Mouse (Mus musculus) forebrain, embryonic 16.5 days (tissue): ENCODE measurements around the gene Hmces. TPM values are rescaled to one million over a fixed set of nuclear protein-coding genes. Genes with fewer than 3 reads are reported as not detected.
"Not testable (repeated sequence)": the region's sequence is repeated elsewhere in the genome, so short reads cannot be mapped to it uniquely, and the experiment has no call there.

Experiments used
- ATAC-seq: fragments of 200-750 bp; cut with Nextera tagmentation; 2 replicates; pipeline ENCODE4 v1.8.0; 2017; ENCODE audit warnings: mild to moderate bottlenecking, moderate library complexity
- H3K27ac ChIP-seq: fragments of 300-500 bp; sonication (generic); 2 replicates; pipeline ENCODE4 v1.5.1; 2014; ENCODE audit warnings: low read length, control low read depth
- H3K27me3 ChIP-seq: fragments of 300-500 bp; sonication (generic); replicated peaks from 2 replicates; pipeline ENCODE4 v1.6.1; 2014; ENCODE audit warnings: low read length; ENCODE audit not compliant: control insufficient read depth, insufficient read depth
- H3K36me3 ChIP-seq: fragments of 300-500 bp; sonication (generic); 2 replicates; pipeline ENCODE4 v1.6.1; 2014; ENCODE audit not compliant: control insufficient read depth, insufficient read depth
- H3K4me1 ChIP-seq: fragments of 300-500 bp; sonication (generic); replicated peaks from 2 replicates; pipeline ENCODE4 v1.6.1; 2014; ENCODE audit warnings: low read length; ENCODE audit not compliant: control insufficient read depth, insufficient read depth
- H3K4me2 ChIP-seq: fragments of 300-500 bp; sonication (generic); 2 replicates; pipeline ENCODE4 v1.6.1; 2014; ENCODE audit warnings: mild to moderate bottlenecking, low read length, control low read depth
- H3K4me3 ChIP-seq: fragments of 300-500 bp; sonication (generic); replicated peaks from 2 replicates; pipeline ENCODE4 v1.5.1; 2014; ENCODE audit warnings: mild to moderate bottlenecking, low read length, control low read depth
- H3K9ac ChIP-seq: fragments of 300-500 bp; sonication (generic); replicated peaks from 2 replicates; pipeline ENCODE4 v1.6.1; 2014; ENCODE audit warnings: low read depth, low read length, control low read depth
- H3K9me3 ChIP-seq: fragments of 300-500 bp; sonication (generic); 2 replicates; pipeline ENCODE4 v1.6.1; 2016; ENCODE audit warnings: low read length; ENCODE audit not compliant: control insufficient read depth
- WGBS: fragments of 180-500 bp; shearing (Covaris S2); extraction: QIAGEN DNeasy Blood & Tissue Kit; methylation state at CpG from one replicate; pipeline ENCODE4 v1.1.7; 2014; 5-methylcytosine and 5-hydroxymethylcytosine counted together
- polyA plus RNA-seq: library from polyadenylated mRNA; unstranded; fragments of >200 nt; fragmentation: Nextera tagmentation; extraction: Ambion mirVana; gene quantifications from 2 replicates; pipeline ENCODE4 v1.2.1, GENCODE M21; 2015

The Hmces gene
- polyA plus RNA-seq, 1 experiment from 2014 or later: 62.9 TPM

DNA sequence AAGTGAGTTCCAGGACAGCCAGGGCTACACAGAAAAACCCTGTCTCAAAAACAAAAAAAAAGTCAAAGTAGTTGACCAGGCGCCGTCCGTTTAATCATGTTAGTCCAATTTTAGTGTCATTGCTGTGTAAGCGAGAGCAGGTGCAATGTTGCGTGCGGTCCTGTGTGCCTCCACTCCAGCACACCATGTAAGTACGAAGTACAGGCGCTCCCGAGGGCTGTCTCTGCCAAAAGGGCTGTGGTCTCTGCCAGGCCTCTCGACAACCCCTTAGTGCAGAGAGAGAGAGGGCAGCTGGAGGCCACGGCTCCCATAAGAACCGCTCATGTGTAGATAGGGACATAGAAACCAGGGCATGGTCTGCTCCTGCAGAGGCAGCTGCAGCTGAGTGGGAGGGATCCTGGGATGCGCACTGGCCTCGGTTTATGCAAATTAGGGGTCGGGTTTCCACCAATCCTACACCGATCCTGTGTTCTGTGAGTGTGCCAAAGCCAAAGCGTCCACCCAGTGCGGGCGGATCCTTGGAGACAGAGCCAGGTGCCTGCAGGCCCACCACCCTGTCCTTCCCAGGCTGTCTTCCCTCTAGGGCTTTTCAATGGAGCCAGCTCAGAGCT, 23.5 kb downstream of the Hmces start:
- Histone ChIP-seq H3K36me3 (peaks cover 15% of the 10 kb centered on the region), H3K4me1 (no peaks in the 10 kb centered on the region), H3K27ac (no peak overlapping the region), H3K4me2 (no peak overlapping the region), H3K4me3 (no peak overlapping the region), H3K27me3 (no peaks in the 10 kb centered on the region), H3K9me3 (no peaks in the 10 kb centered on the region), H3K9ac (no peak overlapping the region)
- 39% methylated on average over 19 of the region's 19 CpGs for WGBS
- peak; percentile 96 for ATAC-seq

DNA sequence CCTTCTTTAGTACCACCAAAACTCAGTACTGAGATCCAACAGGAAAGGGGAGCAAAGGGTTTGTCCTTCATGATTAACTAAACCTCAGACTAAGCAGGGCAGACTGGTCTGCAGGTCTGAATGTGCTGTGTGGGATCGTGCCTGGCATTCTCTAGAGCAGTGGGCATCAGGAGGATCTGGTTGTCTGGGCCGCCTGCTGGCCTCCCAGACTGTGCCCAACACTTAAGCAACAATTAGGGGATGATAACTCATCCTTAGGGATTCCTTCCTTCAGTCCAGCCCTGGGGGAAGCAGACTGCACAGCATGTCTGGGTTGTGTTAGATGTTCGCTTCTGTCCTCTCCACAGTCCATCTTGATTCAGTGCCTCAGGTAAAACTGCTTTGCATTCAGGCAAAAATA, 25.2 kb downstream of the Hmces start:
- WGBS: 92% methylated on average over 3 of the region's 3 CpGs
- ATAC-seq: no peak
- H3K4me2 ChIP-seq: no peak overlapping the region

GRCm38 (mm10) chr6:87942179-87942578, 28.4 kb downstream of the Hmces start:
- Histone ChIP-seq H3K4me3 (no peak overlapping the region), H3K36me3 (no peaks in the 10 kb centered on the region), H3K27ac (no peak overlapping the region), H3K4me1 (no peaks in the 10 kb centered on the region), H3K4me2 (no peak overlapping the region), H3K9ac (no peak overlapping the region), H3K9me3 (peaks cover 5% of the 10 kb centered on the region), H3K27me3 (no peaks in the 10 kb centered on the region)
- ATAC-seq: no peak
- 86% methylated on average over 7 of the region's 7 CpGs for WGBS

More for the DNA sequence above, 25.2 kb downstream of the Hmces start:
- peaks cover 8% of the 10 kb centered on the region for H3K36me3 ChIP-seq
- H3K4me3 ChIP-seq: no peak overlapping the region
- no peaks in the 10 kb centered on the region for H3K27me3 ChIP-seq
- H3K4me1 ChIP-seq: no peaks in the 10 kb centered on the region
- H3K9me3 ChIP-seq: no peaks in the 10 kb centered on the region
- H3K9ac ChIP-seq: no peak overlapping the region
- H3K27ac ChIP-seq: no peak overlapping the region

DNA sequence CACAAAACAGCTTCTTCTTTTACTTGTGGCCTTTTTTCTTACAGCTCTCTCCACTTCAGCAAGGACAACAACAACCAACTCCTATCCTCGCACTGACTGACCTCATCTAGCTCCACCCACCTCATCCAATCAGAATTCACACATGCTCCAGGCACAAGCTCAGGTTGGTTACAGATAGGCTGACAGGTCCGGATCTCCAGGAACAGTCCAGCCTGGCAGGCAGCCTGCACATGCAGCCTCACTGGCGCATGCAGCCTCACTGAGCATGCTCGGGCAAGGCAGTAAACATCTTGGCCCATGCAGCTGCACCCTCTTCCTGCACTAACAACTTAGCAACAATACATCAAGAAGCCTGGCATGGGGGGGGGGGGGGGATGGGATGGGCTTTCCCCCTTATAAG, 48.7 kb downstream of the Hmces start:
- H3K9ac ChIP-seq, H3K27me3 ChIP-seq, H3K9me3 ChIP-seq, H3K4me1 ChIP-seq, ATAC-seq, H3K36me3 ChIP-seq, H3K4me2 ChIP-seq, H3K27ac ChIP-seq, H3K4me3 ChIP-seq: not testable (repeated sequence)
- 68% methylated on average over 4 of the region's 4 CpGs for WGBS

DNA sequence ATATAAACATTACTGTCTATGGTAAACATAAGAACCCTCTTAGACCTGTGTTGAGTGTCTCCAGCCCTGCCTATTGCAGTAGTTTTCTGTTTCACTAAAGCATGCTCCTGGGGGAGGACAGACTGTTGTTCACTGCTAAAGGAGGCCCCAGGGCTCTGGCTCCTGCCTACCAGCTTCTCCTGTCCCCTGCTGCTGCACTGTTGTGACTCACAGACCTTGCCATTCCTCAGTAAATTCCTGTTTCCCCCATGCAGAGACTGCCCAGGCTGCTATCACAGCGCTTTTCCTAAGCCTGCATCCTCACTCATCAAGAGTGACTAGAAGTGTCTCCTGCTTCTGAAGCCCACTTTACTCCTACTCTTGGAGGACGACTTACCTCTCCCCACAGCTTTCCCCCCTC, 56.3 kb downstream of the Hmces start:
- Histone ChIP-seq H3K9me3 (no peaks in the 10 kb centered on the region), H3K4me1 (no peaks in the 10 kb centered on the region), H3K4me3 (no peak overlapping the region), H3K36me3 (no peaks in the 10 kb centered on the region), H3K4me2 (no peak overlapping the region), H3K27me3 (no peaks in the 10 kb centered on the region), H3K27ac (no peak overlapping the region), H3K9ac (no peak overlapping the region)
- ATAC-seq: no peak
- WGBS: 22% methylated on average over 2 of the region's 2 CpGs

DNA sequence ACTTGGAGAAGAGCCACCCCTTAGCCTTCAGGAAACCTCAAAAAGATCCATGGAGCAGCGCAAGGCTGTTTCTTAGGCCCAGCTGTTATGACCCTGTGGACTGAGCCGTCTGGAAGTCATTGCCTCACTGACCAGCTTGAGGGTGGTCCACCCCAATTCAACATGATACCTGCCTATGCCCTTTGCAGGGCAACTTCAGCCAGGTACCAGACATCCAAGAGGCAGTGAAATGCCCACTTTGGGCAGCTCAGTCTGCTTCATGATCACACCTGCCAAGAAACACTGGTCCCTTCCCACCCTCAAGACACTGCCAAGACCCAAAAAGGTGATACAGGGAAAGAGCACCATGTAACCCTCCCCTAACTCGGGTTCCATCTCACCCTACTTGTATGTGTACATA, 66.0 kb downstream of the Hmces start:
- ATAC-seq: no peak
- H3K4me2 ChIP-seq: peak overlapping the region; percentile 91
- no peaks in the 10 kb centered on the region for H3K9me3 ChIP-seq
- no peak overlapping the region; the same call in 1 of the 2 replicates for H3K9ac ChIP-seq
- H3K4me3 ChIP-seq: peak overlapping the region; percentile 99
- H3K36me3 ChIP-seq: peaks cover under 1% of the 10 kb centered on the region; the same call in 1 of the 2 replicates
- 68% methylated on average over 3 of the region's 3 CpGs for WGBS
- H3K4me1 ChIP-seq: peaks cover 18% of the 10 kb centered on the region
- no peaks in the 10 kb centered on the region for H3K27me3 ChIP-seq
- H3K27ac ChIP-seq: peak overlapping the region; percentile 95

DNA sequence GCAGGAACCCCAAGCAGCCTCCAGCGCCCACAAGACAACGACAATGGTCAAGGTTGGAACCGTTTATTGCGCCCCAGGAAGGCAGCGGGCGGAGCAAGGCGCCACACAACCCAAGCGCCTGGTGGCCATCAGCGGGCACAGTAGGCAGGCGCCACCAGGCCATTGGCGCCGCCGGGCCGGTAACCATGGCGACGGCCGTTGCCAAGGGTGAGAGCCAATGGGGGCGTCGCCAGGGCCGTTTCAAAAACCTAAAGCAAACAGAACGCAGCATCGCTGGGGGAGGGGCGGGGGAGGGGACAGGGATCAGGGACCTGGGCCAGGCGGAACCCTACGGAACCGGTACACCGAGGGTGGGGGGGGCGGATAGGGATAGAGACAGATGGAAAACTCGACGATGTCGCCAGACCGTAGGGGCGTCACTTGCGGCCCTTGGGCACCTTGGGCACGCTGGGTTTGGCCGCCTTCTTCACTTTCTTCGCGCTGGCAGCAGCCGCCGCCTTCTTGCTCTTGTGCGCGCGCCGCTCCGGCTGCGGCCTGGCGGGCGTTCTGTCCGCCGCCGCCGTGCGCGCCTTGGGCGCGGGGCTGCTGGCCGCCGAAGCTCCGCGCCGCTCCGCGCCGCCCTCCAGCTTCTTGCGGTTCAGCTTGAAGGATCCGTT, 66.8 kb downstream of the Hmces start:
- H3K27me3 ChIP-seq: no peaks in the 10 kb centered on the region
- H3K4me2 ChIP-seq: peak overlapping the region; percentile 91
- peak; percentile 89 for ATAC-seq
- peaks cover 2% of the 10 kb centered on the region; the same call in 1 of the 2 replicates for H3K36me3 ChIP-seq
- peak overlapping the region; percentile 95 for H3K27ac ChIP-seq
- WGBS: under 1% methylated on average over 61 of the region's 66 CpGs
- H3K4me1 ChIP-seq: peaks cover 18% of the 10 kb centered on the region
- peak overlapping the region; percentile 99 for H3K4me3 ChIP-seq
- H3K9me3 ChIP-seq: no peaks in the 10 kb centered on the region
- H3K9ac ChIP-seq: peak overlapping the region; percentile 96

GRCm38 (mm10) chr6:87981030-87981485, 67.3 kb downstream of the Hmces start:
- peak overlapping the region; percentile 99 for H3K4me3 ChIP-seq
- H3K9ac ChIP-seq: peak overlapping the region; percentile 96
- no peaks in the 10 kb centered on the region for H3K27me3 ChIP-seq
- peak overlapping the region; percentile 95 for H3K27ac ChIP-seq
- peaks cover 18% of the 10 kb centered on the region for H3K4me1 ChIP-seq
- under 1% methylated on average over 48 of the region's 56 CpGs for WGBS
- peaks cover 2% of the 10 kb centered on the region; the same call in 1 of the 2 replicates for H3K36me3 ChIP-seq
- no peaks in the 10 kb centered on the region for H3K9me3 ChIP-seq
- H3K4me2 ChIP-seq: peak overlapping the region; percentile 91
- ATAC-seq: peak; percentile 41

GRCm38 (mm10) chr6:87981547-87982256, 68.0 kb downstream of the Hmces start, which contains the start of gene H1fx:
Gene H1fx, minus strand, starts transcription at chr6:87981637.
- Histone ChIP-seq H3K9me3 (no peaks in the 10 kb centered on the region), H3K9ac (peak within 1 kb of the TSS; percentile 96), H3K27me3 (no peaks in the 10 kb centered on the region), H3K4me3 (peak within 1 kb of the TSS; percentile 99), H3K36me3 (peaks cover 2% of the 10 kb centered on the region; the same call in 1 of the 2 replicates), H3K4me1 (peaks cover 18% of the 10 kb centered on the region), H3K4me2 (peak within 1 kb of the TSS; percentile 91), H3K27ac (peak within 1 kb of the TSS; percentile 95)
- WGBS: 0% methylated on average over 55 of the region's 55 CpGs
- peak; percentile 86 for ATAC-seq
